Mouse (Mus musculus): Measurements from ENCODE around the gene Wdr66.
"Not testable (repeated sequence)": the region's sequence is repeated elsewhere in the genome, so short reads cannot be mapped to it uniquely, and the experiment has no call there.

Gene Wdr66

GRCm38 (mm10) chr5:123251834-123252233, at the start of gene Wdr66:
Wdr66 (plus strand) TSS chr5:123252102.
- peak; percentile 59 for DNase-seq

- DNase-seq: not testable (repeated sequence)
Observed at GRCm38 (mm10) chr5:123202771-123203170, 49.1 kb upstream of the Wdr66 start.

- not testable (repeated sequence) for DNase-seq
Observed at GRCm38 (mm10) chr5:123203591-123203990, 48.3 kb upstream of the Wdr66 start.

GRCm38 (mm10) chr5:123222346-123223050, 29.4 kb upstream of the Wdr66 start:
- DNase-seq: not testable (repeated sequence)

- DNase-seq: no peak
Observed at GRCm38 (mm10) chr5:123223051-123223410, 28.9 kb upstream of the Wdr66 start.

GRCm38 (mm10) chr5:123223861-123224260, 28.0 kb upstream of the Wdr66 start:
- DNase-seq: not testable (repeated sequence)

- no peak for DNase-seq
Observed at GRCm38 (mm10) chr5:123226851-123227250, 25.1 kb upstream of the Wdr66 start.

- peak; percentile 93 for DNase-seq
Observed at GRCm38 (mm10) chr5:123227762-123228523, 24.0 kb upstream of the Wdr66 start.

GRCm38 (mm10) chr5:123228524-123228922, 23.4 kb upstream of the Wdr66 start:
- no peak for DNase-seq

GRCm38 (mm10) chr5:123229296-123229695, 22.6 kb upstream of the Wdr66 start:
- no peak for DNase-seq

GRCm38 (mm10) chr5:123232180-123232579, 19.7 kb upstream of the Wdr66 start:
- no peak for DNase-seq

GRCm38 (mm10) chr5:123235731-123236130, 16.2 kb upstream of the Wdr66 start:
- DNase-seq: peak; percentile 92

GRCm38 (mm10) chr5:123236426-123236825, 15.5 kb upstream of the Wdr66 start:
- DNase-seq: no peak

GRCm38 (mm10) chr5:123239501-123239900, 12.4 kb upstream of the Wdr66 start:
- DNase-seq: no peak

- DNase-seq: peak; percentile 48
Observed at GRCm38 (mm10) chr5:123245518-123245917, 6.4 kb upstream of the Wdr66 start.

- no peak for DNase-seq
Observed at GRCm38 (mm10) chr5:123251390-123251789, 512 bp upstream of the Wdr66 start.

- no peak for DNase-seq
Observed at GRCm38 (mm10) chr5:123256841-123257755, 5.2 kb downstream of the Wdr66 start.

- DNase-seq: peak; percentile 82
Observed at GRCm38 (mm10) chr5:123258990-123259389, 7.1 kb downstream of the Wdr66 start.

- DNase-seq: no peak
Observed at GRCm38 (mm10) chr5:123260698-123261097, 8.8 kb downstream of the Wdr66 start.

- DNase-seq: no peak
Observed at GRCm38 (mm10) chr5:123266909-123267308, 15.0 kb downstream of the Wdr66 start.

- no peak for DNase-seq
Observed at GRCm38 (mm10) chr5:123268477-123269474, 16.9 kb downstream of the Wdr66 start.

- DNase-seq: no peak
Observed at GRCm38 (mm10) chr5:123270917-123271316, 19.0 kb downstream of the Wdr66 start.

All from thymus, postnatal 25 days (tissue).